Mouse (Mus musculus): Measurements from ENCODE around the gene Asb6. TPM values are rescaled to one million over a fixed set of nuclear protein-coding genes. Genes with fewer than 3 reads are reported as not detected.

The Asb6 gene
- total RNA-seq, 2 experiments from 2014 or later = 7.2 to 9.7 TPM

- DNase-seq (ENCODE audit: low spot score) = peak; percentile 69
Observed at GRCm38 (mm10) chr2:30796382-30796781, 33.8 kb downstream of the Asb6 start.

- no peak for DNase-seq (ENCODE audit: low spot score)
Observed at GRCm38 (mm10) chr2:30795889-30796275, 34.3 kb downstream of the Asb6 start.

- DNase-seq (ENCODE audit: low spot score) = no peak
Observed at GRCm38 (mm10) chr2:30795271-30795888, 34.8 kb downstream of the Asb6 start.

GRCm38 (mm10) chr2:30794179-30795108 lies 35.7 kb downstream of the Asb6 start:
- DNase-seq (ENCODE audit: low spot score) = peak; percentile 97

GRCm38 (mm10) chr2:30792061-30792460 lies 38.1 kb downstream of the Asb6 start:
- DNase-seq (ENCODE audit: low spot score) = no peak

- no peak for DNase-seq (ENCODE audit: low spot score)
Observed at GRCm38 (mm10) chr2:30787466-30787865, 42.7 kb downstream of the Asb6 start.

- no peak for DNase-seq (ENCODE audit: low spot score)
Observed at GRCm38 (mm10) chr2:30784078-30784994, 45.8 kb downstream of the Asb6 start.

GRCm38 (mm10) chr2:30783346-30783745 lies 46.8 kb downstream of the Asb6 start:
- DNase-seq (ENCODE audit: low spot score) = peak; percentile 85

GRCm38 (mm10) chr2:30782312-30783290 lies 47.5 kb downstream of the Asb6 start:
- DNase-seq (ENCODE audit: low spot score) = no peak

GRCm38 (mm10) chr2:30779241-30779640 lies 50.9 kb downstream of the Asb6 start:
- no peak for DNase-seq (ENCODE audit: low spot score)

- DNase-seq (ENCODE audit: low spot score) = no peak
Observed at GRCm38 (mm10) chr2:30778235-30778634, 51.9 kb downstream of the Asb6 start.

- no peak for DNase-seq (ENCODE audit: low spot score)
Observed at GRCm38 (mm10) chr2:30777266-30777665, 52.9 kb downstream of the Asb6 start.

GRCm38 (mm10) chr2:30775955-30776354 lies 54.2 kb downstream of the Asb6 start:
- DNase-seq (ENCODE audit: low spot score) = no peak

GRCm38 (mm10) chr2:30773313-30774005 lies 56.7 kb downstream of the Asb6 start:
- no peak for DNase-seq (ENCODE audit: low spot score)

Other genes starting within 250 kb of the Asb6 start
- gene Cstad, start 235.3 kb downstream of the Asb6 start, total RNA-seq (2021) = 1 to 10 TPM; 1.1 TPM
- 1 to 10 TPM; 2.4 to 8.2 TPM for gene 1700001O22Rik, start 26.7 kb downstream of the Asb6 start, total RNA-seq (2021)
- 10 to 100 TPM; 10.6 to 11.3 TPM for gene Ntmt1, start 22.5 kb downstream of the Asb6 start, total RNA-seq (2021)
- gene Prrx2, start 4.6 kb upstream of the Asb6 start, total RNA-seq (2021) = 1 to 10 TPM; 1.9 TPM
- 1 to 10 TPM; 2.9 to 4.0 TPM for gene Ptges, start 99.5 kb upstream of the Asb6 start, total RNA-seq (2021)
- gene Tor1b, start 122.6 kb upstream of the Asb6 start, total RNA-seq (2021) = 10 to 100 TPM; 21.7 to 24.6 TPM
- 1 to 10 TPM; 6.4 to 7.1 TPM for gene Tor1a, start 137.6 kb upstream of the Asb6 start, total RNA-seq (2021)
- gene BC005624, start 151.9 kb upstream of the Asb6 start, total RNA-seq (2021) = 10 to 100 TPM; 27.0 to 31.3 TPM
- gene Usp20, start 151.9 kb upstream of the Asb6 start, total RNA-seq (2021) = 10 to 100 TPM; 12.0 to 12.1 TPM